Mouse (Mus musculus) limb, embryonic 10.5 days (tissue): ENCODE measurements around the gene Rdh12. TPM values are rescaled to one million over a fixed set of nuclear protein-coding genes. Genes with fewer than 3 reads are reported as not detected.

Experiments used
- DNase-seq: peaks from one replicate; pipeline ENCODE4 v3.0.0-alpha.2; 2017; ENCODE audit warnings: low spot score
- H3K27ac ChIP-seq: fragments of 300-500 bp; sonication (generic); 2 replicates; pipeline ENCODE4 v1.5.1; 2016; ENCODE audit warnings: mild to moderate bottlenecking
- H3K27me3 ChIP-seq: fragments of 300-500 bp; sonication (generic); 2 replicates; pipeline ENCODE4 v1.6.1; 2016; ENCODE audit warnings: low read depth, mild to moderate bottlenecking; ENCODE audit not compliant: poor library complexity, severe bottlenecking
- H3K36me3 ChIP-seq: fragments of 300-500 bp; sonication (generic); 2 replicates; pipeline ENCODE4 v1.6.1; 2016; ENCODE audit warnings: mild to moderate bottlenecking, moderate library complexity
- H3K4me1 ChIP-seq: fragments of 300-500 bp; sonication (generic); 2 replicates; pipeline ENCODE4 v1.6.1; 2016
- H3K4me3 ChIP-seq: fragments of 300-500 bp; sonication (generic); 2 replicates; pipeline ENCODE4 v1.5.1; 2016; ENCODE audit warnings: mild to moderate bottlenecking, moderate library complexity
- H3K9me3 ChIP-seq: fragments of 300-500 bp; sonication (generic); replicated peaks from 2 replicates; pipeline ENCODE4 v1.6.1; 2016; ENCODE audit warnings: mild to moderate bottlenecking
- WGBS: fragments of 180-500 bp; shearing (Covaris S2); methylation state at CpG from one replicate; pipeline ENCODE4 v1.1.7; 2016; 5-methylcytosine and 5-hydroxymethylcytosine counted together
- polyA plus RNA-seq: library from polyadenylated mRNA; unstranded; fragments of >200 nt; fragmentation: Nextera tagmentation; extraction: Ambion mirVana; gene quantifications from 2 replicates; pipeline ENCODE4 v1.2.1, GENCODE M21; 2016

Gene Rdh12
- polyA plus RNA-seq, 1 experiment from 2014 or later, result 2.6 TPM

DNA sequence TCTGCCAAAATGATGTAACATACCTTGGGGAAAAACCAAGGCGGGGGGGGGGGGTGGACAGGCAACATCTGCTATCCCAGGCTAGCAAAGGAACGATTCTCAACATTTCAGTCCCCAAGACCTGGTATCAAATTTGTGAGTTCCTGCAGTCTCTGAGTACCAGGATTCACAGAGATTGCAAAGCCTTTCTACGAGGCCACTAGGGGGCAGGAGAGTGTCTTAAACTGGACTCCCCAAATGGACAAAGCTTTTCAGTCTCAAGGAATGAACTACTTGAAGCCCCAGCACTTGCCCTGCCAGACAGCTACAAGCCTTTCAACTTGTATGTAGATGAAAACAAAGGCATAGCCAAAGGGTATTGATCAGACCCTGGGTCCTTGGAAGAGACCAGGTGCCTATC, 15.3 kb upstream of the Rdh12 start:
- Histone ChIP-seq H3K4me1 (peaks cover 14% of the 10 kb centered on the region), H3K27me3 (no peaks in the 10 kb centered on the region), H3K4me3 (no peak overlapping the region), H3K9me3 (no peaks in the 10 kb centered on the region), H3K36me3 (peaks cover 4% of the 10 kb centered on the region), H3K27ac (no peak overlapping the region)
- peak; percentile 73 for DNase-seq
- WGBS, result 9% methylated on average over 3 of the region's 3 CpGs

DNA sequence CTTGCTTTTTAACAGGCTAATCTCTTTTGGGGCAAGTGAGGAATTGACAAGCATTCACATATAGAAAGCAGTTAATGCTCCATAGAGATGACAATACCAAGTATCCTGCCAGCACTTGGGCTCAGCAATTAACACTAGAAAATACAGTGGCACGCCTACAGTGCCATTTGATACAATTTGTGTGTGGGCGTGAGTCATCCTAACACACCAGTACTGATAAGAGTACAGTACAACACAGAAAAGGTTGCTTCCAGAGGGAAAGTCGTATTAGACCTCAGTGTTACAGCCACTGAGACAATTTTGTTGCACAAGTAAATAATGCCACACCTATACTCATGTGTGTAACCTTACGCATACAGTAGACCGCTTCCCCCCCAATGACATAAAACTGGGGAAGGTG, 11.6 kb upstream of the Rdh12 start:
- WGBS, result 90% methylated on average over 5 of the region's 5 CpGs
- DNase-seq, result no peak
- H3K4me3 ChIP-seq, result no peak overlapping the region
- H3K27me3 ChIP-seq, result no peaks in the 10 kb centered on the region
- no peaks in the 10 kb centered on the region for H3K36me3 ChIP-seq
- H3K4me1 ChIP-seq, result no peaks in the 10 kb centered on the region
- H3K9me3 ChIP-seq, result no peaks in the 10 kb centered on the region
- no peak overlapping the region for H3K27ac ChIP-seq

DNA sequence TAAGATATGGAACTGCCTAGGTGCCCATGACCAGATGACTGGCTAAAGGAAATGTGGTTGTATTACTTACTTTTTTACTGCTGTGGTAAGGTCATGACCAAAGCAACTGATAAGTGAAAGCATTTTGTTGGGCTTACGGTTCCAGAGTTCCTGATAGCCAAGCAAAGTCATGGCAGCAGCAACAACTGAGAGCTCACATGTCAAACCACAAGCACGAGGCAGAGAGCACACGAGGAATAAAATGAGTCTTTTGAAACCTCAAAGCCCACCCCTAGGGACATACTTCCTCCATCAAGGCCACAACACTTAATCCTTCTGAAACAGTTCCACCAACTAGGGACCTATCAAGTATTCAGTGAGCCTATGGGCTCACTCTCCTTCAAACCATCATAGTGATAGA, 6.8 kb upstream of the Rdh12 start:
- H3K36me3 ChIP-seq, result no peaks in the 10 kb centered on the region
- H3K27ac ChIP-seq, result no peak overlapping the region
- no peak overlapping the region for H3K4me3 ChIP-seq
- no peak for DNase-seq
- H3K27me3 ChIP-seq, result no peaks in the 10 kb centered on the region
- no peaks in the 10 kb centered on the region for H3K9me3 ChIP-seq
- H3K4me1 ChIP-seq, result no peaks in the 10 kb centered on the region
- 84% methylated on average over 3 of the region's 3 CpGs for WGBS

DNA sequence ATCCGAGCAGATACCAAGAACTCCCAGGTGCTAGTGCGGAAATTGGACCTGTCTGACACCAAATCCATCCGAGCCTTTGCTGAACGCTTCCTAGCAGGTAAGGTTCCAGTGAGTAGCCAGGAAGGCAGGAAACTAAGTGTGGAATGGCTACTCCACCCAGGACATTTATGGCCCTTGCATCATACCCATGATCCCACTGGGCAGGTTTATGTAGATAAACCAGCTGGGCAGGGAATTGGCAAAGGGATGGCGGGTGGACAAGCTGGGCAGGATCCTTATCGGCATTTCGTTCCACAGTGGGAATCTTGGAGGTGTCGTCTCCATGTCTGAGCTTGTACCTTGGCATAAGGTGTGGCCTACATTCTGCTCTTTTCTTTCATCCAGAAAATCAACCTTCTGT, 2.7 kb downstream of the Rdh12 start:
- no peak overlapping the region for H3K4me3 ChIP-seq
- H3K4me1 ChIP-seq, result peaks cover 6% of the 10 kb centered on the region; the same call in 1 of the 2 replicates
- DNase-seq, result no peak
- 86% methylated on average over 8 of the region's 8 CpGs for WGBS
- H3K27me3 ChIP-seq, result no peaks in the 10 kb centered on the region
- no peak overlapping the region for H3K27ac ChIP-seq
- H3K36me3 ChIP-seq, result no peaks in the 10 kb centered on the region
- no peaks in the 10 kb centered on the region for H3K9me3 ChIP-seq

DNA sequence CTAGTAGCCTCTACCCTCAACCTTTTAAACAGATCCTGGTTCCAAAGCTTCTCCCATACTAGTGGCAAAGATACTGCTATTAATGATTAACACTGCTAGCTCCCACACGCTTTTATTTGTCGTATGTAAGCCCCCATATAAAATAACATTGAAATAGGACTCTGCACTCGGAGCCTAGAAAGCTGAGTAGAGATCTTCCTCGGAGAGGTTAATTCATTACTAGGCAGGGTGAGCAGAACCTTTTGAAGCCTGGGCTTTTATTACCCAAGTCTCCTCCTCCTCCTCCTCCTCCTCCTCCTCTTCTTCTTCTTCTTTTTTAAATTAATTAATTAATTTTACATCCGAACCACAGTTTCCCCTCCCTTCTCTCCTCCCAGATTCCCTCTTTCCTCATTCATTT, 8.8 kb downstream of the Rdh12 start:
- Histone ChIP-seq H3K27ac (no peak overlapping the region), H3K4me3 (no peak overlapping the region), H3K27me3 (no peaks in the 10 kb centered on the region), H3K4me1 (no peaks in the 10 kb centered on the region), H3K36me3 (no peaks in the 10 kb centered on the region), H3K9me3 (no peaks in the 10 kb centered on the region)
- no peak for DNase-seq
- 57% methylated on average over 5 of the region's 5 CpGs for WGBS

DNA sequence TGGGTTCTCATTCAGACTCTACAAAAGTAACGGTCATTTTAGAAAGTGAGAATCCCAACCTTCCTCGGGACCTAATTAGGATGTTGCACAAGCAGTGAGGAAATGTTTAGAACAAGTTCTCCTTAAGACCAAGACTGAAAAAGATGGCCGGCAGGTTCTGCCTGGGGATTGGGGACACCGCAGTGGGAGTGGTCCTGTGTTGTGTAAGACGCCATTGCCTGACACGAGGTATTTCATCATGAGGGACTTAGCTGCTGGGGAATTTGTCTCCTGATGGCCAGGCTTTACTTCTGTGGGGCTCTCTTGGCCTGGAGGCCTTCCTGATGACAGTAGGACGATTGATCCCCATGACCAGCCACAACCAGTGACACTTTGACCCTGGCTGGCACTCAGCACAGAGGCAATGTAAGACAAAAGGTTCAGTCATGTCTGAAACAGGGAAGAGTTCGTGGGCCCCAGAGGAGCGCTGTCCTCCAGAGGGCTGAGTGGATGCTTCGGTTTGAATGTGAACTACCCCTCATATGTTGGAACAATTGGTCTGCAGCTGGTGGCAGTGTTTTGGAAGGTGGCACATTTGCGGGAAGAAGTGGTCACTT, 26.9 kb downstream of the Rdh12 start:
- WGBS, result 89% methylated on average over 11 of the region's 11 CpGs

DNA sequence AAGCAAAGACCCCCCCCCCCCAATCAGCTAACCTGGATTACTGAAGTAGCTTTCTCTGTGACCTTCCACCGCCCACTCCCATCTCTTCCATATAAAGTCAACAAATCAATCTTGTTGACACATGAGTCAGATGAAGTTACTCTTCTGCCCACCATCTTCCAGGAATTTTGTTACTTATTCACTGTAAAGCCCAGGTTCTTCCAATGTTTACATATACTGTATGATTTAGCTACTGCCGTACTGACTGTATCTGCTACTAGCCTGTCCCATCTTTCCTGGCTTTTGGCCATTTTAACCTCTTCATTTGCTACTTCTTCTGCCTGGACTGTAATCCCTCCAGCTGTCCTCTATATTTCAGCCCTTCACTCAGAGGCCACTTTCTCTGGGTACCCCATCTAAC, 33.3 kb downstream of the Rdh12 start:
- no peak overlapping the region for H3K27ac ChIP-seq
- H3K4me1 ChIP-seq, result no peaks in the 10 kb centered on the region
- H3K4me3 ChIP-seq, result no peak overlapping the region
- peaks cover 99% of the 10 kb centered on the region for H3K36me3 ChIP-seq
- DNase-seq, result no peak
- H3K27me3 ChIP-seq, result no peaks in the 10 kb centered on the region
- H3K9me3 ChIP-seq, result no peaks in the 10 kb centered on the region
- 92% methylated on average over 2 of the region's 2 CpGs for WGBS

More for the DNA sequence above, 26.9 kb downstream of the Rdh12 start:
- Histone ChIP-seq H3K9me3 (no peaks in the 10 kb centered on the region), H3K27me3 (no peaks in the 10 kb centered on the region), H3K36me3 (peaks cover 71% of the 10 kb centered on the region), H3K4me1 (no peaks in the 10 kb centered on the region), H3K4me3 (no peak overlapping the region), H3K27ac (no peak overlapping the region)
- no peak for DNase-seq

DNA sequence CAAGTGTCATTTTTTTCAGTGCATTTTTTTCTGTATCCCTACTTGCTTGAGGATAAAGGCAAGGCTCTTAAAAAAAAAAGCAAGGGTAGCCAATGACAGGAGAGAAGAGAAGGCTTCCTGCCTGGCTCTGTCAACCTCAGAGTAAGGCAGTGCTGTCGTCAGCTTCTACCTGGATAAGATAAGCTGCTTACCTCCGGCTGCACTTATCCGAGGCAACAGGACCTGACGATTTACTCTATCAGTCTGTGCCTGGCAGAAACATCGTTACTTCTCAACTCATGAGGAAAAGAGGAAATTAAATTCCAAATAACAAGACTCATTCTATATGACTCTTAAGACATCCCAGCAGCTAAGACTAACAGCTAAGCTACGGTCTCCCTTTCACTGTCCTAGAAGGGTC, 34.2 kb downstream of the Rdh12 start:
- Histone ChIP-seq H3K4me3 (no peak overlapping the region), H3K9me3 (no peaks in the 10 kb centered on the region), H3K27ac (no peak overlapping the region), H3K27me3 (no peaks in the 10 kb centered on the region), H3K36me3 (peaks cover 99% of the 10 kb centered on the region), H3K4me1 (no peaks in the 10 kb centered on the region)
- 95% methylated on average over 6 of the region's 6 CpGs for WGBS
- no peak for DNase-seq

DNA sequence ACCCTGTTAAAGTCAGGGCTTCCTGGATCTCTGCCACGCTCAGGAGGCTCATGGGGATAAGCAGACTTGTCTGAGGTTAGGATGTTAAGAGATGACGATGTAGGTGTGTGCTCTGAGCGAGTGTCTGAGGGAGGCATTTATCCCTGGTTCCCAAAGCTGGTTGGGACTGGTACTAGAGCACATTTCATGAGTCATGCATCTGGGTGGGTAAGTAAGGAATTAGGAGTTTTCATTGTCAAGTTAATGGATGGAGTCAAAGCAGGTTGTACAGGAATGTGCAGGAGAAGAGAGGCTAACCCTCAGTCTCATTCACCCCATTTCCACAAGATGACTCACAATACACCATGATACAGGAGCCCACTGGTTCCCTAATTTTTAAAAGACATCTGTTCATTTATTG, 39.4 kb downstream of the Rdh12 start:
- 88% methylated on average over 3 of the region's 3 CpGs for WGBS
- no peak overlapping the region for H3K4me3 ChIP-seq
- H3K4me1 ChIP-seq, result no peaks in the 10 kb centered on the region
- H3K27me3 ChIP-seq, result no peaks in the 10 kb centered on the region
- DNase-seq, result no peak
- H3K9me3 ChIP-seq, result no peaks in the 10 kb centered on the region
- H3K27ac ChIP-seq, result no peak overlapping the region
- H3K36me3 ChIP-seq, result peaks cover 100% of the 10 kb centered on the region

DNA sequence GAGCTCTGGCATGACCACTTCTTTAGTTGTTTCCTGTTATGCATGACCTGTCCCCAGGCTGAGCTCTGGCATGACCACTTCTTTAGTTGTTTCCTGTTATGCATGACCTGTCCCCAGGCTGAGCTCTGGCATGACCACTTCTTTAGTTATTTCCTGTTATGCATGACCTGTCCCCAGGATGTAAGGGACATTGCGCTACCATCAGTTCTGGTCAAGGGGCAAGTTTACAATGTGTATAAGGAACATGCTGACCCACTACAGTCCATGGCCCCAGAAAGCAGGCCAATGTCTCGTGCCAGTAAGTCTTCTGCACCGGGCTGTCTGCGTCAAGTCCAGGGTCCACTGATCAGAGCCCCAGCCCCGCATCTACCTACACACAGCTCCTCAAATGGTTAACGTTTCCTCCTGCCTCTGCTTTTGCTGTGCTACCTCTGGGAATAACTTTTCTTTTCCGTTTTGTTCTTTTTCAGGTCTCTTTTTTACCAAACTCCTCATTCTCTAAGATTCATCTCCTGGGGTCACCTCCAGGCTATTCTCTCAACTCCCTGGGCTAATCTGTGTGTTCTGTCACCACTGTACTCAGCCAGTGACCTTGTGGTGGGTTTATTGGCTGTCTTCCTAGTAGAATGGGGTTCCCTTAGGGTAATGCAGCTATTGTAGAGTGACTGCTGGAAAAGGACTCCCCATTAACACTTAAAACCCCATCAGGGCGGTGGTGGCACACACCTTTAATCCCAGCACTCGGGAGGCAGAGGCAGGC, 44.8 kb downstream of the Rdh12 start:
- peaks cover 87% of the 10 kb centered on the region for H3K36me3 ChIP-seq
- no peaks in the 10 kb centered on the region for H3K9me3 ChIP-seq
- WGBS, result 94% methylated on average over 9 of the region's 9 CpGs
- H3K27me3 ChIP-seq, result no peaks in the 10 kb centered on the region
- no peaks in the 10 kb centered on the region for H3K4me1 ChIP-seq
- no peak overlapping the region for H3K4me3 ChIP-seq
- H3K27ac ChIP-seq, result no peak overlapping the region
- DNase-seq, result no peak

DNA sequence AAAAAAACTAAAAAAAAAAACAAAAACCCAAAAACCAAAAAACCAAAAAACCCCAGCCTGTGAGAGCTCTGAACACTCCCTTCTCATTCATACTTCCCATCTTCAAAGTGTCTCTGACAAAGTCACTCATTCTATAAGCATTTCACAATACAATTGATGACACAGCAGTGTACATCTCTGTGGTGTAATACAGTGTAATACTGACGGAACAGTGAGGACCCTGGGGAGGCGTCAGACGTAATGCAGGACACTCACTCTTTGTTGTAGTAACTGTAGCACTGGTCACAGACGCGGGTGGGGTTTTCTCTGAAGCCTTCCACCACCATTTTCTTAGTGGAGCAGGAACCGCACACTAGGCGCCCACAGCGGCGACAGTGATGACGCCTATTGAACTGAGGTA, 46.3 kb downstream of the Rdh12 start:
- H3K36me3 ChIP-seq, result peaks cover 80% of the 10 kb centered on the region
- 97% methylated on average over 10 of the region's 10 CpGs for whole genome bisulfite sequencing

DNA sequence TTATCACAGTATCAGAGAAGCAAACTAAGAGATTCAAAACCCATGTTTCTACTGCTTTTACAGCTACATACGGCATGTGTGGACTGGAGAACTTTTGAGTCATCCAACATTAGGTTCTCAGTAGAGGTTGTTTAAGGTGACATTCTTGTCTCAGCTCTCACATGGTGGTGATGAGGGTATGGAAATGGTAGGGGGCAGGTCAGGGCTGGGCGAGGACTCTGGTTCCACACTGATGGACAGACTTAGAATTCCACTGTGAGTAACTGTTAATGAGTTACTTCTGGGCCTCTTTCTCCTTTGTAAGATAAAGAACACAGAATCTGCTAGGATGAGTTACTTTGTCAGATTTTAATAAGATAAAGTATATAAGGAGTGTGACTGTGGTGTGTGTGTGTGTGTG, 51.4 kb downstream of the Rdh12 start:
- Histone ChIP-seq H3K9me3 (no peaks in the 10 kb centered on the region), H3K4me3 (no peak overlapping the region), H3K27ac (no peak overlapping the region), H3K36me3 (peaks cover 78% of the 10 kb centered on the region), H3K27me3 (no peaks in the 10 kb centered on the region), H3K4me1 (no peaks in the 10 kb centered on the region)
- WGBS, result 96% methylated on average over 2 of the region's 2 CpGs
- no peak for DNase-seq

More for the DNA sequence above, 46.3 kb downstream of the Rdh12 start:
- Histone ChIP-seq H3K4me3 (no peak overlapping the region), H3K27me3 (no peaks in the 10 kb centered on the region), H3K9me3 (no peaks in the 10 kb centered on the region), H3K27ac (no peak overlapping the region), H3K4me1 (no peaks in the 10 kb centered on the region)
- DNase-seq, result no peak

DNA sequence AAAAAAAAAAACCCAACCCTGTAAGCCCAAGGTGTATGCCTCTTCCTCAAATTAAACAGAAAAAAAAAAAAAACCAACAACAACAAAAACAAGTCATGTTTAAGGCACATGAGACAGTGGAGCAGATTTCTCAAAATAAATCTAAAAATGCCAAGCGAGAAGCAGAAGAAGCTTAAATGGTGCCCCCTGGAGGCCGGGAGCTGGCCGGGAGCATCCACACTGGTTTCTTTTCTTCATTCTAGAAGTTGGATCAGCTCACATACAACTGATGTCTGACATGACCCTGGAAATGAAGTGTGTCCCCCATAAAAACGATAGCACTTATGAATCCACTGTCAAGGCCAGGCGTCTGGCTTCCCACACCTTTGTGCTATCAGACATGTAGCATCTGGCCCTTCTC, 52.3 kb downstream of the Rdh12 start:
- H3K9me3 ChIP-seq, result no peaks in the 10 kb centered on the region
- H3K4me1 ChIP-seq, result no peaks in the 10 kb centered on the region
- H3K36me3 ChIP-seq, result peaks cover 81% of the 10 kb centered on the region
- H3K4me3 ChIP-seq, result no peak overlapping the region
- 62% methylated on average over 5 of the region's 5 CpGs for WGBS
- H3K27me3 ChIP-seq, result no peaks in the 10 kb centered on the region
- DNase-seq, result peak; percentile 54
- no peak overlapping the region for H3K27ac ChIP-seq
